10 mouse cellular contexts compared by ENCODE assay signal in the genomic region with DNA sequence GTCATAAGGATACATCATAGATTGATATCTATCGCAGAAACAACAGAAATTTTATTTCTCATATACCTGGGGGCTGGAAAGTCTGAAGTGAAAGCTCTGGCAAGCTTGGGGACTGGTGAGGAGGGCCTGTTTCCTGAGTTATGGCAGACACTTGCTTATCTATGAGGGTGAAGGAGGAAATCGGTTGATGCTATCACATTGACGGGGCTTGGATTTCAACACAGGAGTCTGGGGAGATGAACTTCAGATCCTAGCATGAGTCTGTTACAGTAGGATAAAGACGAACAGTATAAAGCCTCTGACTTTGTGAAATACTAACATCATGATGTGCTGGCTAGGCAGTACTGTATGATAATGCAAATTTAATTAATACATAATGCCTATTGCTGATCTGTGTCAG.
"Had no signal": no experiment of that assay in that cellular context is flagged by ENCODE, and none has a peak within 500 bp of the region (broad histone marks: within the 10 kb centered on the region; RNA-seq: fewer than 3 reads in every experiment).

No protein-coding gene starts in this region.

- H3K9ac ChIP-seq: intestine, embryonic 15.5 days; liver, embryonic 12.5 days; midbrain, embryonic 13.5 days had no signal

- H3K4me3 ChIP-seq: intestine, embryonic 15.5 days; left cerebral cortex, adult 2 months; limb, embryonic 10.5 days; liver, embryonic 12.5 days; midbrain, embryonic 13.5 days had no signal

- H3K9me3 ChIP-seq: intestine, embryonic 15.5 days; limb, embryonic 10.5 days; liver, embryonic 12.5 days; midbrain, embryonic 13.5 days had no signal

- H3K27me3 ChIP-seq: intestine, embryonic 15.5 days; liver, embryonic 12.5 days; midbrain, embryonic 13.5 days had no signal

- H3K4me2 ChIP-seq: intestine, embryonic 15.5 days; midbrain, embryonic 13.5 days had no signal

- H3K27ac ChIP-seq: intestine, embryonic 15.5 days; left cerebral cortex, adult 2 months; limb, embryonic 10.5 days; liver, embryonic 12.5 days; macrophage; midbrain, embryonic 13.5 days had no signal

- H3K36me3 ChIP-seq: intestine, embryonic 15.5 days; limb, embryonic 10.5 days; liver, embryonic 12.5 days; midbrain, embryonic 13.5 days had no signal

- DNase-seq: kidney, adult 18-20 months; kidney, postnatal 14 days; right cerebral cortex, postnatal 14 days; thymus, postnatal 36 days had no signal

- H3K4me1 ChIP-seq: midbrain, embryonic 13.5 days had no signal

- ATAC-seq: liver, embryonic 12.5 days; midbrain, embryonic 13.5 days had no signal
